Mouse (Mus musculus): ENCODE measurements at regions not wholly inside any gene's neighbourhood (a gene's known extent, or its start where the extent isn't known, plus 50 kb on each side); places are given as distances from the start of the nearest gene placed in this dataset.

- no peak for TF ChIP-seq HCFC1 (IDR thresholded peaks at IDR 0.05; ENCODE audit: borderline replicate concordance, insufficient read depth, low read length)
- no peak for TF ChIP-seq MAFK (IDR thresholded peaks at IDR 0.05; ENCODE audit: insufficient read depth, low read depth, low read length)
- no peak for TF ChIP-seq CHD2 (IDR thresholded peaks at IDR 0.05; ENCODE audit: low read depth, low read length)
Measured at GRCm38 (mm10) chr3:105375820-105376219, 76.3 kb upstream of the Kcnd3 start.
